ENCODE assay signal across 14 mouse cellular contexts in the genomic region with DNA sequence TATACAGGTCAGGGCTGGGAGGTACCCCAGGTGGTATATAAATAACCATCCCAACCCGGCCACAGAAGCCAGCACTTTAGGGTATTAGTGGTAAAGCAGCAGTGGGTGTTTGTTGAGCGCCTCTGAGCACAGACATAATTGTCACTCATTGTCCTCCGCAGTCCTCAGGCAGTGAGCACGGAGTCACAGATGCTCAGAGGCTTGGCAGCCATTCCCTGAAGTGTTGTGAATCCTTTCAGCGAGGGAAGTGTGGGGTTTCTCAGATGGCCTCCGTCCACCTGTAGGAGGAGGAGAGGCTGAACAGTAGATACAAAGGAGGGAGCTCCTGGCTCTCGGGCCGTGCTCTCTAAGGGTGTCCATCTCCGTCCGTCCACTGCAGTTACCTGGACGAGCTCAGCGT.
"Had no signal": no experiment of that assay in that cellular context is flagged by ENCODE, and none has a peak within 500 bp of the region (broad histone marks: within the 10 kb centered on the region; RNA-seq: fewer than 3 reads in every experiment).

No protein-coding gene starts in this region.

- DNase-seq: gastrocnemius, adult 2 months; gastrocnemius, postnatal 10 days; gastrocnemius, postnatal 25 days; heart, adult 18-20 months; heart, postnatal 10 days; heart, postnatal 4 days; kidney, postnatal 10 days; kidney, postnatal 25 days; kidney, postnatal 4 days; liver; liver, embryonic 13.5 days had no signal

- ATAC-seq: hindbrain, embryonic 16.5 days; inflammation-experienced regulatory T-cells, adult 6 months; intestine, embryonic 16.5 days had no signal
